Mouse (Mus musculus) stomach, embryonic 16.5 days (tissue): ENCODE measurements around the gene Nadsyn1. TPM values are rescaled to one million over a fixed set of nuclear protein-coding genes. Genes with fewer than 3 reads are reported as not detected.
A peak's percentile ranks its signal among the peaks of the same experiment; 100 is the strongest.

ENCODE experiments used
- ATAC-seq: fragments of 200-750 bp; cut with Nextera tagmentation; 2 replicates; pipeline ENCODE4 v1.8.0; 2017; ENCODE audit warnings: moderate number of reproducible peaks, moderate TSS enrichment; ENCODE audit not compliant: insufficient read depth, low FRiP score
- H3K27ac ChIP-seq: fragments of 300-500 bp; sonication (generic); 2 replicates; pipeline ENCODE4 v1.5.1; 2014; ENCODE audit warnings: low read length
- H3K27me3 ChIP-seq: fragments of 300-500 bp; sonication (generic); 2 replicates; pipeline ENCODE4 v1.6.1; 2014; ENCODE audit warnings: low read length, control low read depth, mixed read lengths; ENCODE audit not compliant: control insufficient read depth, insufficient read depth
- H3K36me3 ChIP-seq: fragments of 300-500 bp; sonication (generic); 2 replicates; pipeline ENCODE4 v1.6.1; 2014; ENCODE audit warnings: low read length; ENCODE audit not compliant: control insufficient read depth, insufficient read depth
- H3K4me1 ChIP-seq: fragments of 300-500 bp; sonication (generic); 2 replicates; pipeline ENCODE4 v1.6.1; 2014; ENCODE audit warnings: low read length, control low read depth, mixed read lengths; ENCODE audit not compliant: control insufficient read depth, insufficient read depth
- H3K4me2 ChIP-seq: fragments of 300-500 bp; sonication (generic); 2 replicates; pipeline ENCODE4 v1.6.1; 2014; ENCODE audit warnings: low read depth, low read length, mixed read lengths
- H3K4me3 ChIP-seq: fragments of 300-500 bp; sonication (generic); replicated peaks from 2 replicates; pipeline ENCODE4 v1.5.1; 2014; ENCODE audit warnings: mild to moderate bottlenecking, low read length
- H3K9ac ChIP-seq: fragments of 300-500 bp; sonication (generic); 2 replicates; pipeline ENCODE4 v1.6.1; 2014; ENCODE audit warnings: low read length
- H3K9me3 ChIP-seq: fragments of 300-500 bp; sonication (generic); replicated peaks from 2 replicates; pipeline ENCODE4 v1.6.1; 2016; ENCODE audit warnings: low read length, control low read depth; ENCODE audit not compliant: control insufficient read depth
- WGBS: fragments of 180-500 bp; shearing (Covaris S2); extraction: QIAGEN DNeasy Blood & Tissue Kit; methylation state at CpG from one replicate; pipeline ENCODE4 v1.1.7; 2014; 5-methylcytosine and 5-hydroxymethylcytosine counted together
- polyA plus RNA-seq: library from polyadenylated mRNA; unstranded; fragments of >200 nt; fragmentation: Nextera tagmentation; extraction: Ambion mirVana; gene quantifications from 2 replicates; pipeline ENCODE4 v1.2.1, GENCODE M21; 2015

Gene Nadsyn1
- polyA plus RNA-seq, 1 experiment from 2014 or later, result 11.1 TPM

GRCm38 (mm10) chr7:143834972-143835371 lies 12.3 kb upstream of the Nadsyn1 start:
- H3K27me3 ChIP-seq, result no peaks in the 10 kb centered on the region
- peaks cover 10% of the 10 kb centered on the region for H3K36me3 ChIP-seq
- WGBS, result 39% methylated on average over 3 of the region's 3 CpGs
- no peak overlapping the region for H3K4me3 ChIP-seq
- H3K9ac ChIP-seq, result 0 out of 2 replicates have a peak overlapping the region, but pooled peaks have one; percentile 16
- H3K4me1 ChIP-seq, result peaks cover 33% of the 10 kb centered on the region
- no peak overlapping the region for H3K4me2 ChIP-seq
- ATAC-seq, result peak; percentile 79
- H3K9me3 ChIP-seq, result no peaks in the 10 kb centered on the region
- peak overlapping the region; percentile 78 for H3K27ac ChIP-seq

- Histone ChIP-seq H3K4me1 (peaks cover 33% of the 10 kb centered on the region), H3K27ac (peak overlapping the region; percentile 78; the same call in 1 of the 2 replicates), H3K9me3 (no peaks in the 10 kb centered on the region), H3K36me3 (peaks cover 10% of the 10 kb centered on the region), H3K27me3 (no peaks in the 10 kb centered on the region), H3K4me3 (no peak overlapping the region), H3K4me2 (no peak overlapping the region), H3K9ac (no peak overlapping the region)
- WGBS, result 87% methylated on average over 2 of the region's 2 CpGs
- no peak for ATAC-seq
Observed at GRCm38 (mm10) chr7:143834316-143834715, 11.7 kb upstream of the Nadsyn1 start.

GRCm38 (mm10) chr7:143833581-143834190 lies 11.0 kb upstream of the Nadsyn1 start:
- no peak overlapping the region for H3K4me3 ChIP-seq
- peaks cover 10% of the 10 kb centered on the region for H3K36me3 ChIP-seq
- 76% methylated on average over 6 of the region's 6 CpGs for WGBS
- ATAC-seq, result no peak
- no peaks in the 10 kb centered on the region for H3K9me3 ChIP-seq
- H3K27me3 ChIP-seq, result no peaks in the 10 kb centered on the region
- H3K4me1 ChIP-seq, result peaks cover 33% of the 10 kb centered on the region
- H3K27ac ChIP-seq, result no peak overlapping the region
- H3K9ac ChIP-seq, result no peak overlapping the region
- H3K4me2 ChIP-seq, result no peak overlapping the region

- peaks cover 33% of the 10 kb centered on the region for H3K4me1 ChIP-seq
- WGBS, result 86% methylated on average over 2 of the region's 2 CpGs
- no peak overlapping the region for H3K4me3 ChIP-seq
- no peak overlapping the region for H3K4me2 ChIP-seq
- no peak overlapping the region for H3K27ac ChIP-seq
- no peak for ATAC-seq
- no peaks in the 10 kb centered on the region for H3K27me3 ChIP-seq
- H3K9me3 ChIP-seq, result no peaks in the 10 kb centered on the region
- no peak overlapping the region for H3K9ac ChIP-seq
- peaks cover 1% of the 10 kb centered on the region for H3K36me3 ChIP-seq
Observed at GRCm38 (mm10) chr7:143832611-143833010, 10.0 kb upstream of the Nadsyn1 start.

- WGBS, result 74% methylated on average over 8 of the region's 8 CpGs
- peaks cover 33% of the 10 kb centered on the region for H3K4me1 ChIP-seq
Observed at GRCm38 (mm10) chr7:143832196-143832595, 9.5 kb upstream of the Nadsyn1 start.

GRCm38 (mm10) chr7:143830399-143830798 lies 7.8 kb upstream of the Nadsyn1 start:
- H3K4me3 ChIP-seq, result peak overlapping the region; percentile 70
- WGBS, result 9% methylated on average over 6 of the region's 6 CpGs
- peak overlapping the region; percentile 94 for H3K4me2 ChIP-seq
- H3K9me3 ChIP-seq, result no peaks in the 10 kb centered on the region
- peaks cover 32% of the 10 kb centered on the region for H3K4me1 ChIP-seq
- H3K9ac ChIP-seq, result peak overlapping the region; percentile 79
- H3K27me3 ChIP-seq, result no peaks in the 10 kb centered on the region
- H3K27ac ChIP-seq, result 0 out of 2 replicates have a peak overlapping the region, but pooled peaks have one; percentile 7
- no peak; the same call in 1 of the 2 replicates for ATAC-seq
- H3K36me3 ChIP-seq, result no peaks in the 10 kb centered on the region

More at GRCm38 (mm10) chr7:143832196-143832595, 9.5 kb upstream of the Nadsyn1 start:
- no peak for ATAC-seq
- no peak overlapping the region for H3K9ac ChIP-seq
- no peaks in the 10 kb centered on the region for H3K27me3 ChIP-seq
- H3K27ac ChIP-seq, result no peak overlapping the region
- no peaks in the 10 kb centered on the region; the same call in 1 of the 2 replicates for H3K36me3 ChIP-seq
- no peaks in the 10 kb centered on the region for H3K9me3 ChIP-seq
- H3K4me3 ChIP-seq, result no peak overlapping the region
- no peak overlapping the region for H3K4me2 ChIP-seq

GRCm38 (mm10) chr7:143829504-143830331 lies 7.1 kb upstream of the Nadsyn1 start:
- Histone ChIP-seq H3K9ac (peak overlapping the region; percentile 82), H3K9me3 (no peaks in the 10 kb centered on the region), H3K27me3 (no peaks in the 10 kb centered on the region), H3K4me1 (peaks cover 25% of the 10 kb centered on the region), H3K4me3 (peak overlapping the region; percentile 70), H3K27ac (peak overlapping the region; percentile 95), H3K4me2 (peak overlapping the region; percentile 94), H3K36me3 (no peaks in the 10 kb centered on the region)
- peak; percentile 99 for ATAC-seq
- 1% methylated on average over 37 of the region's 37 CpGs for WGBS

GRCm38 (mm10) chr7:143826985-143827384 lies 4.3 kb upstream of the Nadsyn1 start:
- H3K36me3 ChIP-seq, result no peaks in the 10 kb centered on the region
- H3K9ac ChIP-seq, result no peak overlapping the region
- no peak for ATAC-seq
- H3K4me1 ChIP-seq, result peaks cover 23% of the 10 kb centered on the region
- H3K4me2 ChIP-seq, result no peak overlapping the region
- no peak overlapping the region for H3K27ac ChIP-seq
- no peak overlapping the region for H3K4me3 ChIP-seq
- 87% methylated on average over 2 of the region's 2 CpGs for WGBS
- H3K9me3 ChIP-seq, result no peaks in the 10 kb centered on the region
- H3K27me3 ChIP-seq, result no peaks in the 10 kb centered on the region

- H3K36me3 ChIP-seq, result no peaks in the 10 kb centered on the region
- 73% methylated on average over 4 of the region's 4 CpGs for WGBS
- peak overlapping the region; percentile 62 for H3K27ac ChIP-seq
- no peaks in the 10 kb centered on the region for H3K9me3 ChIP-seq
- H3K27me3 ChIP-seq, result no peaks in the 10 kb centered on the region
- H3K4me2 ChIP-seq, result peak overlapping the region; percentile 92
- H3K4me1 ChIP-seq, result peaks cover 12% of the 10 kb centered on the region
- H3K4me3 ChIP-seq, result peak overlapping the region; percentile 35
- peak overlapping the region; percentile 59 for H3K9ac ChIP-seq
- ATAC-seq, result peak; percentile 15; the same call in 1 of the 2 replicates
Observed at GRCm38 (mm10) chr7:143823266-143823605, 587 bp upstream of the Nadsyn1 start.
